Mouse (Mus musculus): Measurements from ENCODE around the gene Angptl8.

DNA sequence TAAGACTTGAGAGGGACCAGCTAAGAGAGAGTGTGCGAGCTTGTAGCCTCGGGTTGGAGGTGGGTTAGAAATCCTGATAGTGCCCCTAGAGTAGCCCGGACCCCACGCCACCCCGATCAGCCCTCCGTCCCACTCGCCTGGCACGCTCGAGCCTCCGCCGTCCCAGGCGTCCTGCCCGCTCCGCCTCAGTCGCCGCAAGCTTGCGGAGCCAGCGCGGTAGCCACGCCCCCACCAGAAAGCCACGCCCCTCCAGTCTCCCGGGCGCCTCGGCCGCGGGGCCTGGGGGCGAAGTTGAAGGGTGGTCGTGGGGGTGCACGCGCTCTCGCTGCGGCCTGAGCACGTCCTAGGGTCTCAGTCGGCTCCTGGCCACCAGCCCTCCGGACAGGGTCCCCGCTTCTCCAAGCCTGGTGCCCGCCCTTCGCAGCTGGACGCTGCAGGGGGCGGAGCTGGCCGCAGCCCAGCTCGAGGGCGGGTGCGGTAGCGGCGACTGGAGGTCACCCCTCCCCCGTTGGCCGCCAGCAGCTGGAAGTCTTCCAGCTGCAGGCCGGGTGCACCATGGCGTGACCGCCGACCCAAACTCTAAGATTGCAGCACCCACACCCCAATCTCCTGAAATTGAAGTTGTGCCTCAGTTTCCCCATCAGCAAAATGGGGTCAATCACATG is 36.8 kb upstream of the Angptl8 start, which contains the start of gene Kank2:
- 0 out of 2 replicates have a peak, but pooled peaks have one; percentile 11 for TF ChIP-seq CTCF (IDR thresholded peaks at IDR 0.05; ENCODE audit: low read depth)
- no peak for TF ChIP-seq EP300 (optimal IDR thresholded peaks at IDR 0.05)

Data from stomach, postnatal 0 days (tissue).